Mouse (Mus musculus) granulocyte monocyte progenitor cell, adult 5-6 weeks (primary cell): ENCODE data around the gene Igfbpl1. TPM values are rescaled to one million over a fixed set of nuclear protein-coding genes. Genes with fewer than 3 reads are reported as not detected.

Experiments used
- ATAC-seq: replicated peaks from 2 replicates; pipeline ENCODE4 v1.8.0; 2016; ENCODE audit warnings: mild to moderate bottlenecking, moderate TSS enrichment, inconsistent platforms; ENCODE audit not compliant: poor library complexity, severe bottlenecking
- total RNA-seq, 2 experiments: library from RNA; stranded (forward) in 1 of 2; stranded (reverse) in 1 of 2; fragments of 200-712, 200-1000 nt in 1 of 2; fragments of >200 nt in 1 of 2; fragmentation: Nextera tagmentation in 1 of 2; gene quantifications; 2 replicates each; pipeline ENCODE4 v1.2.3; 2014 to 2017

The Igfbpl1 gene
- total RNA-seq (2014; fragmentation: Nextera tagmentation), result not detected in 2 replicates
- total RNA-seq (2017), result not detected in 2 replicates

- no peak; the same call in 1 of the 2 replicates for ATAC-seq
Observed at GRCm38 (mm10) chr4:45826275-45827040, at the start of gene Igfbpl1. Gene Igfbpl1 (minus strand): TSS chr4:45826923.

GRCm38 (mm10) chr4:45872147-45872546, 45.4 kb upstream of the Igfbpl1 start:
- no peak for ATAC-seq

GRCm38 (mm10) chr4:45869021-45869815, 42.5 kb upstream of the Igfbpl1 start:
- ATAC-seq, result no peak

- no peak for ATAC-seq
Observed at GRCm38 (mm10) chr4:45867416-45867815, 40.7 kb upstream of the Igfbpl1 start.

- ATAC-seq, result no peak
Observed at GRCm38 (mm10) chr4:45861160-45861559, 34.4 kb upstream of the Igfbpl1 start.

- ATAC-seq, result peak; percentile 52; the same call in 1 of the 2 replicates
Observed at GRCm38 (mm10) chr4:45855803-45856424, 29.2 kb upstream of the Igfbpl1 start.

GRCm38 (mm10) chr4:45853496-45854246, 26.9 kb upstream of the Igfbpl1 start:
- ATAC-seq, result no peak

GRCm38 (mm10) chr4:45851640-45852051, 24.9 kb upstream of the Igfbpl1 start:
- ATAC-seq, result no peak

GRCm38 (mm10) chr4:45849419-45849818, 22.7 kb upstream of the Igfbpl1 start:
- no peak for ATAC-seq

- ATAC-seq, result no peak
Observed at GRCm38 (mm10) chr4:45848825-45849156, 22.1 kb upstream of the Igfbpl1 start.

GRCm38 (mm10) chr4:45848109-45848824, 21.5 kb upstream of the Igfbpl1 start, which contains the start of gene Stra6l:
Gene Stra6l (plus strand): TSS chr4:45848664.
- peak; percentile 78 for ATAC-seq

GRCm38 (mm10) chr4:45846263-45846662, 19.5 kb upstream of the Igfbpl1 start:
- no peak for ATAC-seq

- ATAC-seq, result peak; percentile 40
Observed at GRCm38 (mm10) chr4:45844355-45844754, 17.6 kb upstream of the Igfbpl1 start.

- ATAC-seq, result no peak
Observed at GRCm38 (mm10) chr4:45833461-45833860, 6.7 kb upstream of the Igfbpl1 start.

- ATAC-seq, result no peak
Observed at GRCm38 (mm10) chr4:45831996-45832395, 5.3 kb upstream of the Igfbpl1 start.

GRCm38 (mm10) chr4:45829907-45830759, 3.4 kb upstream of the Igfbpl1 start:
- ATAC-seq, result no peak

- no peak for ATAC-seq
Observed at GRCm38 (mm10) chr4:45824761-45825556, 1.8 kb downstream of the Igfbpl1 start.
